Mouse (Mus musculus) bone marrow macrophage, adult 2 months (primary cell): ENCODE data around the gene Prkce.

Experiments
- CTCF ChIP-seq: IDR thresholded peaks from 2 replicates; pipeline ENCODE4 v1.5.1; 2012; ENCODE audit warnings: low read depth, mild to moderate bottlenecking, low read length, moderate library complexity
- POLR2A ChIP-seq: IDR thresholded peaks from 2 replicates; pipeline ENCODE4 v1.6.1; 2012; ENCODE audit warnings: mild to moderate bottlenecking, low read depth, low read length, borderline replicate concordance

GRCm38 (mm10) chr17:86319967-86320602 lies 152.5 kb downstream of the Prkce start:
- TF ChIP-seq CTCF = no peak
- no peak for TF ChIP-seq POLR2A
